Mouse (Mus musculus): ENCODE measurements around the gene Snrpb. TPM values are rescaled to one million over a fixed set of nuclear protein-coding genes. Genes with fewer than 3 reads are reported as not detected.

Snrpb gene
- polyA plus RNA-seq, 1 experiment from 2014 or later, result 730 TPM

DNA sequence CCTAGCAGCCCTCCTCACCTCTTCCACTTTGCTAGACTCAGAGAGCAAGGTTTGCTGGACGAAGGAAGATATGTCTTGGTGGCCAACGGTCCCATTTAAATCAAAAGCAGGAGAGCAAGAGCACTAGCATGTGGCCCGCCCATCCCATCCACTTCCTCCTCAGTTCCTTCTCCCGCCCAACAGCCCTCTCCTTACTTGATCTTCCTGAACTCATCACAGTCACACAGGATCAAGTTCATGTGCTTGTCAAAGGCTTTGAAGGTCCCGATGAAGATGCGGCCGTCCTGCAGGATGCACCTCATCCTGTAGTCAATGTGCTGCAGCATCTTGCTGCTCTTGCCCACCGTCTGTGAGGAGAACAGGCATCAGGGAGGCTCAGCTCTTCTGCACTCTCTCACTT, 2.4 kb downstream of the Snrpb start:
- ATAC-seq (ENCODE audit: low FRiP score, low TSS enrichment), result no peak
- WGBS, result 59% methylated on average over 8 of the region's 8 CpGs
- Histone ChIP-seq H3K9me3 (ENCODE audit: low read length) (no peaks in the 10 kb centered on the region), H3K4me2 (replicated peaks; ENCODE audit: low read depth, low read length) (peak overlapping the region; percentile 83), H3K36me3 (ENCODE audit: insufficient read depth, low read length) (peaks cover 45% of the 10 kb centered on the region), H3K4me1 (ENCODE audit: insufficient read depth, low read length) (peaks cover 19% of the 10 kb centered on the region), H3K4me3 (ENCODE audit: low read length) (peak overlapping the region; percentile 87), H3K27ac (ENCODE audit: low read length) (no peak overlapping the region), H3K27me3 (ENCODE audit: insufficient read depth, low read length) (no peaks in the 10 kb centered on the region), H3K9ac (replicated peaks; ENCODE audit: low read length) (peak overlapping the region; percentile 100)

DNA sequence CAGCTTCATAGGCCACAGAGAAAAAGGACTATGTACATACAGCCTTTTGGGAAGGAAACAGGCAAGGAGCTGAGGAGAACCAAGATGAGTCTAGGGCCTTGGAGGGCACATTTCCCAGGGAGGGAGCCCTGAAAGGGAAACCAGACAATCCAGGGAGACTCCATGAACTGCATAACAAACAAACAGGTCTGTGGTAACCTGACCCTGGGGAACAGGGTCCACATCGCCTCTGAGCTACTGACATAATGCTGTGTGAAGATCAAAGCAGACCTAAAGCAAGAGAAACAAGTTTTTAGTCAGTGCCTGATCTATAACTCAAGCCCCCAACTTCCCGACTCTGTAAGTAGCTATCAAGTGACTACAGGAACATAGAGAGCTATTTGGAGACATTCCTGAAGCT, 7.5 kb downstream of the Snrpb start:
- no peak overlapping the region for H3K4me3 ChIP-seq (ENCODE audit: low read length)
- ATAC-seq (ENCODE audit: low FRiP score, low TSS enrichment), result no peak

DNA sequence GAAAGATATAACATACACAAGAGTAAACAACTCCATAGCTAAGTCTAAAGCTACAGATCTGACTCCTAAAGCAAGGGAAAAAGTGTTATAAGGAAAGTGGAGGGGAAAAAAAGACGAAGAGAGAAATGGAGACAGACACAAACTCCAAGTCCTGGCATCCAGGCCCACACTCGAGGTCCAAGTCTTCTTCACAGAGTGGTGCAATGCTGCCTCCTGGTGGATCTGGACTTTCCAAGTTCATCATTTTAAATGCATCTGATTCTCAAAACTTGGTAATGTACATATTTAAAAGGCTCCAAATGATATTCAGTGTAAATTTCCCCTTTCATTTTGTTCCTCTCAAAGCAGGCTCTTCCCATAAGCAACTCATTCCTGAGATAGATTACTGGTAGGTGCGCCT, 11.3 kb downstream of the Snrpb start:
- H3K4me1 ChIP-seq (ENCODE audit: insufficient read depth, low read length), result no peaks in the 10 kb centered on the region
- H3K4me2 ChIP-seq (replicated peaks; ENCODE audit: low read depth, low read length), result no peak overlapping the region
- H3K9me3 ChIP-seq (ENCODE audit: low read length), result no peaks in the 10 kb centered on the region
- H3K36me3 ChIP-seq (ENCODE audit: insufficient read depth, low read length), result peaks cover 37% of the 10 kb centered on the region
- H3K9ac ChIP-seq (replicated peaks; ENCODE audit: low read length), result no peak overlapping the region
- 49% methylated on average over 3 of the region's 3 CpGs for WGBS
- no peaks in the 10 kb centered on the region for H3K27me3 ChIP-seq (ENCODE audit: insufficient read depth, low read length)
- no peak for ATAC-seq (ENCODE audit: low FRiP score, low TSS enrichment)
- no peak overlapping the region for H3K27ac ChIP-seq (ENCODE audit: low read length)
- H3K4me3 ChIP-seq (ENCODE audit: low read length), result no peak overlapping the region

More for the DNA sequence above, 7.5 kb downstream of the Snrpb start:
- H3K9me3 ChIP-seq (ENCODE audit: low read length), result no peaks in the 10 kb centered on the region
- no peak overlapping the region for H3K27ac ChIP-seq (ENCODE audit: low read length)
- H3K27me3 ChIP-seq (ENCODE audit: insufficient read depth, low read length), result no peaks in the 10 kb centered on the region
- peaks cover 2% of the 10 kb centered on the region for H3K4me1 ChIP-seq (ENCODE audit: insufficient read depth, low read length)
- H3K36me3 ChIP-seq (ENCODE audit: insufficient read depth, low read length), result peaks cover 70% of the 10 kb centered on the region
- H3K9ac ChIP-seq (replicated peaks; ENCODE audit: low read length), result no peak overlapping the region
- 59% methylated on average over 2 of the region's 2 CpGs for WGBS
- H3K4me2 ChIP-seq (replicated peaks; ENCODE audit: low read depth, low read length), result no peak overlapping the region

DNA sequence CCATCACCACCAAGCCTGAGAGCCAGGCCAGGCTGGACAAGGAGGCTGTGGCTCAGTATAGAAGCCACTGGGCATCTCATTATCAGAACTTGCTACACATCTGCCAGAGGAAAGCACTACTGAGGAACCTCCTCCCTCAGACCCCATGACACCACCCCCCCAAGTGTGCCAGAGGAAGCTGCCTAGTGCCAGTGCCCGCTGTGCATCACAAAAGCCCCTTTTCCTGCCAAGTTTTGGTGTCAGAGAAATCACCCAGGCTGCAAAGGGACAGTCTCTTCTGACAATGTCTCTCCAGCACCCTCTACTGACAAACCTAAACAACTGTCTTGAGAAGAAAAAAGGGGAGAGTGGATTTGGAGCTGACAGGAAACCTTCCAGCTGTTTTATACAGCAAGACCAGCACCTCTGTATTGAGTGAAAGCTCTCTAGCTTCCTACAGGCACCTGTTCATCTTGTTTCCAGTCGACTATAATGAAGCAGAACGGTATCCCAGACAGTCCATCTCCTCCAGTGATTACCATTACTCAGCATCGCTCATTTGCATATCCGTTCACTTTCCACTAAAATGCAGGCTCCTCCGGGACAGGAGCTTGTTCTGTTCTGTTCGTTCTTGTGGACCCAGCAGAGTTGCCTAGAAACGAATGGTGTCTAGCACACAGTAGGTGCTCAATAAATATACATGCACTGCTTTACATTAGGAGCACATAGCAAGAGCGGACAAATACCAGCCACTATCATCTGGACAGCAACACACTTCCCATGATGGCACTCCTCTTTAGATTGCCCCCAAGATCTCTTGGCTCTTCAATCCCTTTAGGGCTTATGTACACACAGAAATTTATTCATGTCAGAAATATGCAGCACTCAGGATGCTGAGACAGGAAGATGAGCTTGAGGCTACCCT, 12.6 kb downstream of the Snrpb start:
- H3K27me3 ChIP-seq (ENCODE audit: insufficient read depth, low read length), result no peaks in the 10 kb centered on the region
- H3K4me3 ChIP-seq (ENCODE audit: low read length), result no peak overlapping the region
- H3K4me2 ChIP-seq (replicated peaks; ENCODE audit: low read depth, low read length), result no peak overlapping the region
- no peak overlapping the region for H3K27ac ChIP-seq (ENCODE audit: low read length)
- no peaks in the 10 kb centered on the region for H3K9me3 ChIP-seq (ENCODE audit: low read length)
- peaks cover 24% of the 10 kb centered on the region for H3K36me3 ChIP-seq (ENCODE audit: insufficient read depth, low read length)
- H3K9ac ChIP-seq (replicated peaks; ENCODE audit: low read length), result no peak overlapping the region
- peak; percentile 35 for ATAC-seq (ENCODE audit: low FRiP score, low TSS enrichment)
- no peaks in the 10 kb centered on the region for H3K4me1 ChIP-seq (ENCODE audit: insufficient read depth, low read length)
- WGBS, result 72% methylated on average over 9 of the region's 9 CpGs

DNA sequence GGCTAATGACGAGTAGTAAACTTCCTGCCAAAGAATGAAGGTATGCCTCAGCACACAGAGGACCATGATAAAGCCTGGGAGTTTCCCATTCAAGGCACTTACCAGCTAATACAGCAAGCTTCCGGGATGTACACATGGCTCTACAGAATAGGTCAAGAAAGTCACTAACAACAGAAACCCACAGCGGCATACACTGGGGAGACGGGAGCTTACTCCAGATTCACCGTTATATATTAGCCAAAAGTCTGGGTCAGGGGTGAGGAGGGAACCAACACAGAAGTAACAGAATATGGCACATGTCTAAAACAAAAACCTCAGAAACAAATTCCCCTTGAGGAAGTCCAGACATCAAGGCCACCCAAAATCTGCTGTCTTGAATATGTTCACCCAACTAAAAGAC, 16.5 kb downstream of the Snrpb start:
- no peak overlapping the region for H3K9ac ChIP-seq (replicated peaks; ENCODE audit: low read length)
- H3K4me1 ChIP-seq (ENCODE audit: insufficient read depth, low read length), result no peaks in the 10 kb centered on the region
- H3K27ac ChIP-seq (ENCODE audit: low read length), result no peak overlapping the region
- 80% methylated on average over 5 of the region's 5 CpGs for WGBS
- H3K36me3 ChIP-seq (ENCODE audit: insufficient read depth, low read length), result peaks cover 2% of the 10 kb centered on the region; the same call in 1 of the 2 replicates
- no peaks in the 10 kb centered on the region for H3K27me3 ChIP-seq (ENCODE audit: insufficient read depth, low read length)
- no peaks in the 10 kb centered on the region for H3K9me3 ChIP-seq (ENCODE audit: low read length)
- no peak overlapping the region for H3K4me2 ChIP-seq (replicated peaks; ENCODE audit: low read depth, low read length)
- no peak overlapping the region for H3K4me3 ChIP-seq (ENCODE audit: low read length)
- no peak for ATAC-seq (ENCODE audit: low FRiP score, low TSS enrichment)

DNA sequence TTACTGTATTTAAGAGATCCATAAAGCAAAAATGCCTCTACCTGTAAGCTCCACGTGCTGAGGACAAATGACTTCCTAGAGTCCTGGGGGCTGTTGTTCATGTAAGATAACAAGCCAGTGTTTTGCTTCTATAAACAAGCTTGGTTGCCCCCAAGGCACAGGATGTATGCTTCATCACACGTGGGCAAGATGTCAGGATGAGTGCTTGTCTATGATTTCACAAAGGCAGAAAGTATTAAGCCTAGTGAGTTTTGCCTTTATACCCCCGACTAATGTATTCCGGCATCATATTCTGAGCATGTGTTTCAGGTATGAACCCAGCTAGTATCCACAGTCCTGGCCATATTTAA, 21.1 kb downstream of the Snrpb start:
- 50% methylated on average over 4 of the region's 4 CpGs for WGBS

DNA sequence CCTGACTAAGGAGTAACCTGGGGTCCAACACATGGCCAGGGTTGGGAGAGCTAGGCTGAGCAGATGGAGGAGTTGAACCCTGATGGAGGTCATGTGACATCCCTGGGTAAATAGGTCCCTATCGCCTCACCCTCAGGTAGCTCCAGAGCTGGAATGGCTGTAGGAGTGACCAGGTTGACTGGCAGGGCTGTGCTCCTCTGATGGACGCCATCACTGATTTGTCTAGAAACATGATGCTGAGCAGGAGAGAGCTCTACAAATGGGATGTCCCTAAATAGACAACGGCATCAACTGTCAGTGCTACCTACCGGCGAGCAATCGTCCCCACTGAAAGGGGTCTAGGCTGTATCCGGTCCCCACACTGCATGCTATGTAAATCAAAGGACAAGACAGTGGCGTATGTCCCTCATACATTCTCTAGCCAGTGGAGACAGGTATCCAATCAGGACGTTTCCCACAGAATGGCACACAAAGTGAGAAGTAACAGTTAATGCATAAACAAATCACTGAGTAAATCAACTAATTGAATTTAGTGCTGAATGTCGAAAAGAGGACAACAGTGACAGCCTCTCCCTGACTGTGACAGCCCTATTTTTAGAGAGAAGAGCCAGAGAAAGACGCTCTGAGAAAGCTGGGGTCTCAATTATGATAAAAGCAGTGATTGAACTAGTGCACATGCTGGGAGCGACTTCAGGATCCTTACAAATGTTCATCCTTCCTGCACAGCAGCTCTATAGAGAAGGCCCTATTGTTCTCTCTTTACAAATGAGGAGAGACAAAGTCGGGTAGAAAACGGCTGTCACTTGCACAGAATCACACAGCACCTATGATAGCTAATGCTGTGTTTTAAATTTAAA, 21.7 kb downstream of the Snrpb start:
- H3K4me3 ChIP-seq (ENCODE audit: low read length), result no peak overlapping the region
- no peak overlapping the region for H3K9ac ChIP-seq (replicated peaks; ENCODE audit: low read length)
- no peak overlapping the region for H3K27ac ChIP-seq (ENCODE audit: low read length)
- H3K36me3 ChIP-seq (ENCODE audit: insufficient read depth, low read length), result no peaks in the 10 kb centered on the region
- H3K9me3 ChIP-seq (ENCODE audit: low read length), result no peaks in the 10 kb centered on the region
- H3K4me1 ChIP-seq (ENCODE audit: insufficient read depth, low read length), result no peaks in the 10 kb centered on the region
- 77% methylated on average over 14 of the region's 14 CpGs for WGBS
- no peaks in the 10 kb centered on the region for H3K27me3 ChIP-seq (ENCODE audit: insufficient read depth, low read length)
- no peak overlapping the region for H3K4me2 ChIP-seq (replicated peaks; ENCODE audit: low read depth, low read length)
- ATAC-seq (ENCODE audit: low FRiP score, low TSS enrichment), result 0 out of 2 replicates have a peak, but pooled peaks have one; percentile 31

More for the DNA sequence above, 21.1 kb downstream of the Snrpb start:
- Histone ChIP-seq H3K9ac (replicated peaks; ENCODE audit: low read length) (no peak overlapping the region), H3K9me3 (ENCODE audit: low read length) (no peaks in the 10 kb centered on the region), H3K27me3 (ENCODE audit: insufficient read depth, low read length) (no peaks in the 10 kb centered on the region), H3K4me2 (replicated peaks; ENCODE audit: low read depth, low read length) (no peak overlapping the region), H3K36me3 (ENCODE audit: insufficient read depth, low read length) (no peaks in the 10 kb centered on the region), H3K4me1 (ENCODE audit: insufficient read depth, low read length) (no peaks in the 10 kb centered on the region), H3K27ac (ENCODE audit: low read length) (no peak overlapping the region), H3K4me3 (ENCODE audit: low read length) (no peak overlapping the region)
- no peak for ATAC-seq (ENCODE audit: low FRiP score, low TSS enrichment)

DNA sequence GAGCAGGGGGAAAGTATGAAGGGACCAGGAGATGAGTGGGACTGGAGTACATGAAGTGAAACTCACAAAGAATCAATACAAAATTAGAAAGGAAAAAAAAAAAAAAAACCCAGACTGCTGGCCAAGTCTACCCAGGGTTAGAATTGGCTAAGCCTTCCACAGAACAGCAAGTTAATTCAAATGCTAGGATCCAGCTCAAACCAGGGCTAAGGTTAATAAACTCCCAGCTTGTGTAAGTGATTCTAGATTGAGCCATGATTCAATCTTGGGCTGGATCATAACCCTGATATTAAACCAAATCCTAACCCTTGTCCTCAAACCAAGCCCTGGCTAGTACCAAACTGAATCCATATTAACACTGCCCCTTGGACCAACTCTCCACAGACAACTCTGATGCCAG, 23.4 kb downstream of the Snrpb start:
- no peaks in the 10 kb centered on the region for H3K36me3 ChIP-seq (ENCODE audit: insufficient read depth, low read length)
- no peak overlapping the region for H3K4me2 ChIP-seq (replicated peaks; ENCODE audit: low read depth, low read length)
- no peak overlapping the region for H3K9ac ChIP-seq (replicated peaks; ENCODE audit: low read length)
- H3K9me3 ChIP-seq (ENCODE audit: low read length), result no peaks in the 10 kb centered on the region
- H3K4me1 ChIP-seq (ENCODE audit: insufficient read depth, low read length), result no peaks in the 10 kb centered on the region
- H3K27me3 ChIP-seq (ENCODE audit: insufficient read depth, low read length), result no peaks in the 10 kb centered on the region
- ATAC-seq (ENCODE audit: low FRiP score, low TSS enrichment), result no peak
- H3K4me3 ChIP-seq (ENCODE audit: low read length), result no peak overlapping the region
- no peak overlapping the region for H3K27ac ChIP-seq (ENCODE audit: low read length)

DNA sequence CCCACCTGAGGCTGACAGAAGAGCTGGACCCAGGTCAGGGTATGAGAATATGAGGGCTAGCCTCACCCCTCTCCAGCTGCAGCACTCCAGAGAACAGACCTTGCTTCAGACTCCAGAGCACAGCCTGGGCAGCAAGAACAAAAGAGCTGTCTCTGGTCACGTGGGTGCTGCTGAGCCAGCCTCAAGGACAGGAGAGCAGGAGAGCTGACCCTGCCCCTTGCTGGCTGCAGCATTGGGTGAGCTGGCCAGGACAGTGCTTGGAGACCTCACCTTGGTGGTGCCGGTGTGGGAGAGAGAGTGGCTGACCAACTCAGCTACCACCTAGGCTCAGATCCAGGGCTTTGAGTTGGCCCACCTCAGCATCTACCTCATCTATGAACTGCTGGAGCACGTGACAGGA, 24.0 kb downstream of the Snrpb start:
- no peak for ATAC-seq (ENCODE audit: low FRiP score, low TSS enrichment)
- no peaks in the 10 kb centered on the region for H3K36me3 ChIP-seq (ENCODE audit: insufficient read depth, low read length)
- H3K4me3 ChIP-seq (ENCODE audit: low read length), result no peak overlapping the region
- no peak overlapping the region for H3K27ac ChIP-seq (ENCODE audit: low read length)
- H3K9me3 ChIP-seq (ENCODE audit: low read length), result no peaks in the 10 kb centered on the region
- no peak overlapping the region for H3K9ac ChIP-seq (replicated peaks; ENCODE audit: low read length)
- H3K4me1 ChIP-seq (ENCODE audit: insufficient read depth, low read length), result no peaks in the 10 kb centered on the region
- 90% methylated on average over 3 of the region's 3 CpGs for WGBS
- H3K4me2 ChIP-seq (replicated peaks; ENCODE audit: low read depth, low read length), result no peak overlapping the region
- no peaks in the 10 kb centered on the region for H3K27me3 ChIP-seq (ENCODE audit: insufficient read depth, low read length)
